Comparison of ENCODE assay signal across 7 mouse cellular contexts in the genomic region with DNA sequence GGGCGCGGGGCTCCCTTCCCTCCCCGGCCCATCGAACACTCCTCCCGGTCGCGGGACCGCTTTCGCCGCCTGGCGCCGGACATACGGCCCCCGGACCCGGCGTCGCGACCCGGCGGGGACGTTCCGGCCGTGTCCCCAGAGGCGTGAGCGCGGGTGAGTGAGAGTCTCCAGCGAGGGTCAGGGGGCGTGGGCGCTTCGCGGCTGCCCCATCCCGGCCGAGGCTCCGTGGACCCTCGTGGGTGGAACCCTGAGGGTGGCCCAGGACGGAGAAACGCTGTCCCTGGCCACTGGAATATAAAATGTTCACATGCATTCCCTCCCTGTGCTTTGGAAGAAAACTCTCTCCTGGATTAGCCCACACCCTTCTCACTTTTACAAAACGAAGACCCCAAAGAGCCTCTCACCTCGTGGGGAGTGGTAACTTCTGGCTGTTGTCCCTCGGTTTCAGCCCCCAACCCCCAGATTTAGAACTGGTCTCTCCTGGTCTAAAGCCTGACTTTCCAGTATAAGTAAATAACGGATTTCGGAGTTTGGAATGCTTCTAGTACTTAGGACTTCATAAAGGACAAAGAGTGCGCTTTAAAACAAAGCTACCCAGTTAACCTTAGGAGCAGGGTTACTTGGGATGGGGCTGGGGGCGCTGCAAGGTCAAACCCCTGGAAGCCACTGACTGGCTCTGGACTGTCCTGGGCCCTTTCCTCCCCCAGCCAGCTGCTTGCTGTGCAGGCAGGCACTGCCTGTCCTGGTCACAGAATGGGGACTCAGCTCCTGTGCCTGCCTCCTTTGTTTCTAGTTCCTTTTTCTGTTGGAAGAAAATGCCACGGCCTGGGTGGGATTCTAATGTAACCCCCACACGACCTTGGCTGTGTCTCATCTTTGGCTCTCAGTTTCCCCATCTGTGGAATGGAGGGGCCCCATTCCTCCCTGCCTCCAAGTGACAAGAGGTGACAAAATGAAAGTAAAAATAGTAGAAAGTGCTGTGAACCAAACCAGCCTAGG. TPM values are rescaled to one million over a fixed set of nuclear protein-coding genes. Genes with fewer than 3 reads are reported as not detected.
DNase-seq lines count a peak whose midpoint lies in the region; ATAC-seq and TF ChIP-seq lines count a peak whose summit lies in the region.

No protein-coding gene starts in this region.

- H3K36me3 ChIP-seq in liver, postnatal 0 days (replicated peaks; ENCODE audit: insufficient read depth, low read length) = no peaks in the 10 kb centered on the region

- H3K9ac ChIP-seq in liver, postnatal 0 days (replicated peaks) = peak overlapping the region; percentile 93

- 0% methylated on average over 42 of the region's 46 CpGs for WGBS in liver, postnatal 0 days (ENCODE audit: insufficient replicate concordance)

- peak overlapping the region; percentile 76 for H3K4me3 ChIP-seq in liver, postnatal 0 days (ENCODE audit: low read depth, low read length)

- H3K27ac ChIP-seq in liver, postnatal 0 days (ENCODE audit: low read depth) = peak overlapping the region; percentile 83

- H3K27me3 ChIP-seq in liver, postnatal 0 days (ENCODE audit: insufficient read depth, low read length) = no peaks in the 10 kb centered on the region

- no peak for TF ChIP-seq CTCF in liver, postnatal 0 days (IDR thresholded peaks at IDR 0.05; ENCODE audit: low read depth)

- H3K9me3 ChIP-seq in liver, postnatal 0 days (ENCODE audit: low read length) = no peaks in the 10 kb centered on the region

- no peak for TF ChIP-seq EP300 in liver, postnatal 0 days (IDR thresholded peaks at IDR 0.05; ENCODE audit: low read depth)

- peaks cover 35% of the 10 kb centered on the region for H3K4me1 ChIP-seq in liver, postnatal 0 days (ENCODE audit: insufficient read depth)

- peak overlapping the region; percentile 96 for H3K4me2 ChIP-seq in liver, postnatal 0 days (ENCODE audit: low read depth, low read length)

- ATAC-seq in CD4-positive, CD25-positive, alpha-beta regulatory T cell, adult 4 months = peak; percentile 35
- peak; percentile 19 to 23; a peak in 2 of 4 replicates for ATAC-seq in hematopoietic stem cell, adult 5-6 weeks (replicated peaks in 1 of 2; ENCODE audit: insufficient read depth in 1 of 2, low FRiP score in 2 of 2, low TSS enrichment in 1 of 2, low read depth in 1 of 2, poor library complexity in 2 of 2, severe bottlenecking in 2 of 2)
- peak; percentile 51 for ATAC-seq in liver, postnatal 0 days

- DNase-seq in 416B (ENCODE audit: low read depth) = peak; percentile 20
- peak; percentile 60 for DNase-seq in embryo, embryonic 11 days
- DNase-seq in liver, postnatal 0 days = peak; percentile 51
- DNase-seq in spleen, postnatal 4 days (ENCODE audit: low spot score in 2 of 2) = peak; percentile 27 to 73
- no peak for DNase-seq in urinary bladder, postnatal 25 days (ENCODE audit: low spot score)

RNA-seq across cellular contexts. Expression of a gene that starts 0.8 kb away (rescaled TPM):
- polyA plus RNA-seq in CD4-positive, CD25-positive, alpha-beta regulatory T cell, adult 4 months (2017; shearing (Covaris generic)) = 10 to 100 TPM; 21.1 to 31.1 TPM
- 59.6 and 63.4 TPM in 2 replicates for total RNA-seq in hematopoietic stem cell, adult 5-6 weeks (2017)
- 4.4 and 4.7 TPM in 2 replicates for polyA plus RNA-seq in liver, postnatal 0 days (2015; fragmentation: Nextera tagmentation; extraction: Ambion mirVana)
